ENCODE assay signal across 9 mouse cellular contexts in the genomic region with DNA sequence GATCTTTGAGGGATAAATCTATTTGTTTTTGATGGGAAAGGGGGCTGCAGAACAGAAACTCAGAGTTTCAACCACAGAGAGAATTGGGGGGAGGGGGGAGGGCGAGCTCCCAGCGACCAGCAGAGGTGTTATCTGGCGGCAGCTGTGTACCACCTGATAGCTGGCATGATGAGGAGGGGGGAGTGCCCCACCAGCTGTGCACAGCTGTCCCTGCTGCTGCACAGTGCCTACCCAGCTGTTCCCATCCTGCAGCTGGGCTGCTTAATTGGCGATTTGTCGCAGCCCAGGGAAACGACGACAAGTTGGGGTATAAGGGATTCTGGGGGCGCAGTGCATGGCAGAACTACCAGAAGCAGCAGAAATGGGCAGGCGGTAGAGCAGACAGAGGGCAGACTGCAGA. TPM values are rescaled to one million over a fixed set of nuclear protein-coding genes. Genes with fewer than 3 reads are reported as not detected.
A peak's percentile ranks its signal among the peaks of the same experiment; 100 is the strongest.
DNase-seq lines count a peak whose midpoint lies in the region; ATAC-seq and TF ChIP-seq lines count a peak whose summit lies in the region.
"Had no signal": no experiment of that assay in that cellular context is flagged by ENCODE, and none has a peak within 500 bp of the region (broad histone marks: within the 10 kb centered on the region; RNA-seq: fewer than 3 reads in every experiment).

No protein-coding gene starts in this region.

- peak; percentile 27; the same call in 1 of the 2 replicates for ATAC-seq in liver, embryonic 13.5 days (ENCODE audit: low read depth)

- H3K4me3 ChIP-seq in heart, adult 2 months: no peak overlapping the region
- H3K4me3 ChIP-seq in liver, embryonic 13.5 days (replicated peaks): peak overlapping the region; percentile 64

- no peak for TF ChIP-seq CTCF in heart, adult 2 months (IDR thresholded peaks at IDR 0.05)

- DNase-seq in heart, adult 2 months: no peak
- no peak for DNase-seq in heart, adult 18-20 months
- peak; percentile 68 for DNase-seq in thymus, postnatal 0 days (ENCODE audit: low spot score)
- no peak for DNase-seq in thymus, postnatal 10 days (ENCODE audit: low spot score in 2 of 2)
- DNase-seq in liver, embryonic 13.5 days: peak; percentile 52
- DNase-seq in thymus, postnatal 4 days: peak; percentile 40
- DNase-seq in frontal cortex, postnatal 10 days (ENCODE audit: low spot score in 2 of 2): no peak
- DNase-seq in cerebellum, postnatal 36 days: no peak
- DNase-seq: layer of hippocampus, adult 9-11 months had no signal

- no peaks in the 10 kb centered on the region for H3K27me3 ChIP-seq in heart, adult 2 months (ENCODE audit: control insufficient read depth, insufficient read depth, low read length)
- H3K27me3 ChIP-seq in liver, embryonic 13.5 days: 0 out of 2 replicates have a peak, but pooled peaks cover 5% of the 10 kb centered on the region

- no peaks in the 10 kb centered on the region for H3K79me2 ChIP-seq in heart, adult 2 months (replicated peaks; ENCODE audit: control insufficient read depth, insufficient read depth, low read length)

- peaks cover 16% of the 10 kb centered on the region for H3K36me3 ChIP-seq in heart, adult 2 months (ENCODE audit: control insufficient read depth, insufficient read depth, low read length)
- H3K36me3 ChIP-seq in liver, embryonic 13.5 days: peaks cover 26% of the 10 kb centered on the region

- no peaks in the 10 kb centered on the region for H3K9me3 ChIP-seq in liver, embryonic 13.5 days (replicated peaks)

- peak overlapping the region; percentile 87 for H3K27ac ChIP-seq in heart, adult 2 months
- H3K27ac ChIP-seq in liver, embryonic 13.5 days: peak overlapping the region; percentile 99

- H3K4me1 ChIP-seq in heart, adult 2 months (ENCODE audit: control insufficient read depth, insufficient read depth, low read length): peaks cover 38% of the 10 kb centered on the region
- peaks cover 96% of the 10 kb centered on the region for H3K4me1 ChIP-seq in liver, embryonic 13.5 days (replicated peaks)

- H3K4me2 ChIP-seq in liver, embryonic 13.5 days: peak overlapping the region; percentile 84

- intact Hi-C loops in heart, adult 2 months (cut with DNase I): no loop called here

- 0 out of 2 replicates have a peak, but pooled peaks have one; percentile 13 for TF ChIP-seq EP300 in heart, adult 2 months (IDR thresholded peaks at IDR 0.05; ENCODE audit: insufficient read depth, low read depth, low read length)

- 0 out of 2 replicates have a peak overlapping the region, but pooled peaks have one; percentile 21 for H3K9ac ChIP-seq in heart, adult 2 months (ENCODE audit: low read depth, low read length)
- H3K9ac ChIP-seq in liver, embryonic 13.5 days: peak overlapping the region; percentile 83

- 69% methylated on average over 9 of the region's 9 CpGs for whole genome bisulfite sequencing in heart, adult 2 months
- WGBS in liver, embryonic 13.5 days (ENCODE audit: insufficient replicate concordance): 49% methylated on average over 9 of the region's 9 CpGs

- TF ChIP-seq POLR2A in heart, adult 2 months (IDR thresholded peaks at IDR 0.05; ENCODE audit: insufficient read depth, low read depth, low read length): no peak

RNA-seq across cellular contexts. Expression of a gene that starts 1.9 kb away (rescaled TPM):
- total RNA-seq in heart, adult 2 months (2021): under 1 TPM in 1 of 2 experiments, not detected in 1; 0.55 TPM
- polyA plus RNA-seq in heart, adult 2 months (2012; rRNA removed): 0.70 TPM in 1 of 2 replicates, not detected in the other
- under 1 TPM; 0.40 to 0.69 TPM for total RNA-seq in heart, adult 18-20 months (2021)
- polyA plus RNA-seq in thymus, postnatal 0 days (2015; fragmentation: Nextera tagmentation; extraction: Ambion mirVana): 2.4 and 3.6 TPM in 2 replicates
- polyA plus RNA-seq in liver, embryonic 13.5 days (2015; fragmentation: Nextera tagmentation; extraction: Ambion mirVana): 9.6 and 10.0 TPM in 2 replicates

RNA-seq across cellular contexts. Expression of a gene that starts 23.4 kb away (rescaled TPM):
- 1 to 10 TPM; 3.0 to 3.7 TPM for total RNA-seq in heart, adult 2 months (2021)
- polyA plus RNA-seq in heart, adult 2 months (2012; rRNA removed): 4.0 and 7.7 TPM in 2 replicates
- 1 to 10 TPM; 3.1 to 4.4 TPM for total RNA-seq in heart, adult 18-20 months (2021)
- 8.1 and 8.8 TPM in 2 replicates for polyA plus RNA-seq in thymus, postnatal 0 days (2015; fragmentation: Nextera tagmentation; extraction: Ambion mirVana)
- 61.2 and 61.3 TPM in 2 replicates for polyA plus RNA-seq in liver, embryonic 13.5 days (2015; fragmentation: Nextera tagmentation; extraction: Ambion mirVana)

RNA-seq across cellular contexts. Expression of a gene that starts 37.0 kb away (rescaled TPM):
- total RNA-seq in heart, adult 2 months (2021): 10 to 100 TPM; 30.5 to 31.0 TPM
- 45.3 and 50.5 TPM in 2 replicates for polyA plus RNA-seq in heart, adult 2 months (2012; rRNA removed)
- total RNA-seq in heart, adult 18-20 months (2021): 10 to 100 TPM; 31.4 to 32.7 TPM
- 12.1 TPM in 2 replicates for polyA plus RNA-seq in thymus, postnatal 0 days (2015; fragmentation: Nextera tagmentation; extraction: Ambion mirVana)
- 6.9 and 7.6 TPM in 2 replicates for polyA plus RNA-seq in liver, embryonic 13.5 days (2015; fragmentation: Nextera tagmentation; extraction: Ambion mirVana)

RNA-seq across cellular contexts. Expression of a gene that starts 38.6 kb away (rescaled TPM):
- 10 to 100 TPM; 32.0 to 37.4 TPM for total RNA-seq in heart, adult 2 months (2021)
- polyA plus RNA-seq in heart, adult 2 months (2012; rRNA removed): 39.9 and 50.8 TPM in 2 replicates
- total RNA-seq in heart, adult 18-20 months (2021): 10 to 100 TPM; 34.2 to 45.1 TPM
- 50.0 and 51.5 TPM in 2 replicates for polyA plus RNA-seq in thymus, postnatal 0 days (2015; fragmentation: Nextera tagmentation; extraction: Ambion mirVana)
- polyA plus RNA-seq in liver, embryonic 13.5 days (2015; fragmentation: Nextera tagmentation; extraction: Ambion mirVana): 45.9 and 46.8 TPM in 2 replicates

Comparison
In these comparisons a context has a peak if more than half of its experiments do, and no peak if none do; other contexts are left out.
1. DNase-seq: peak in thymus, postnatal 0 days (single experiment), liver, embryonic 13.5 days (single experiment) and thymus, postnatal 4 days (single experiment); none in heart, adult 2 months (0 of 2), heart, adult 18-20 months (0 of 2), thymus, postnatal 10 days (0 of 2), frontal cortex, postnatal 10 days (0 of 2) and cerebellum, postnatal 36 days (0 of 2).